8 mouse cellular contexts compared by ENCODE assay signal in genomic region chr11:11821387-11821975, GRCm38 (mm10). TPM values are rescaled to one million over a fixed set of nuclear protein-coding genes. Genes with fewer than 3 reads are reported as not detected.
DNase-seq lines count a peak whose midpoint lies in the region; ATAC-seq lines count a peak whose summit lies in the region.

No protein-coding gene starts in this region.

- no peaks in the 10 kb centered on the region for H3K36me3 ChIP-seq in kidney, embryonic 16.5 days (ENCODE audit: insufficient read depth, low read length)
- no peaks in the 10 kb centered on the region for H3K36me3 ChIP-seq in hindbrain, embryonic 10.5 days
- no peaks in the 10 kb centered on the region for H3K36me3 ChIP-seq in liver, embryonic 15.5 days (replicated peaks)
- H3K36me3 ChIP-seq in stomach, embryonic 15.5 days, result no peaks in the 10 kb centered on the region

- no peaks in the 10 kb centered on the region for H3K27me3 ChIP-seq in kidney, embryonic 16.5 days (ENCODE audit: insufficient read depth, low read length)
- H3K27me3 ChIP-seq in hindbrain, embryonic 10.5 days (ENCODE audit: insufficient read depth, poor library complexity, severe bottlenecking), result no peaks in the 10 kb centered on the region
- peaks cover 21% of the 10 kb centered on the region for H3K27me3 ChIP-seq in liver, embryonic 15.5 days
- no peaks in the 10 kb centered on the region for H3K27me3 ChIP-seq in stomach, embryonic 15.5 days (replicated peaks)

- no peaks in the 10 kb centered on the region for H3K9me3 ChIP-seq in kidney, embryonic 16.5 days (ENCODE audit: low read length)
- H3K9me3 ChIP-seq in hindbrain, embryonic 10.5 days, result no peaks in the 10 kb centered on the region
- H3K9me3 ChIP-seq in liver, embryonic 15.5 days (replicated peaks), result no peaks in the 10 kb centered on the region
- no peaks in the 10 kb centered on the region for H3K9me3 ChIP-seq in stomach, embryonic 15.5 days

- DNase-seq in kidney, adult 18-20 months, result no peak
- DNase-seq in embryo, embryonic 11.5 days (ENCODE audit: low read depth, low spot score), result peak; percentile 94
- peak; percentile 93 for DNase-seq in hindbrain, embryonic 10.5 days (ENCODE audit: low spot score)
- DNase-seq in cerebellum, adult 9-11 months, result no peak
- DNase-seq in cerebellum, adult 11-12 months, result no peak

- 7% methylated on average over 15 of the region's 16 CpGs for WGBS in kidney, embryonic 16.5 days
- 6% methylated on average over 16 of the region's 16 CpGs for WGBS in hindbrain, embryonic 10.5 days
- WGBS in liver, embryonic 15.5 days (ENCODE audit: insufficient replicate concordance), result 32% methylated on average over 16 of the region's 16 CpGs
- 14% methylated on average over 13 of the region's 16 CpGs for WGBS in stomach, embryonic 15.5 days

- H3K27ac ChIP-seq in kidney, embryonic 16.5 days (ENCODE audit: low read length), result peak overlapping the region; percentile 98
- peak overlapping the region; percentile 94 for H3K27ac ChIP-seq in hindbrain, embryonic 10.5 days
- peak overlapping the region; percentile 79 for H3K27ac ChIP-seq in liver, embryonic 15.5 days (replicated peaks)
- peak overlapping the region; percentile 96 for H3K27ac ChIP-seq in stomach, embryonic 15.5 days

- peak; percentile 86 for ATAC-seq in kidney, embryonic 16.5 days (ENCODE audit: low FRiP score, low TSS enrichment)
- no peak for ATAC-seq in liver, embryonic 15.5 days (ENCODE audit: insufficient read depth)
- ATAC-seq in stomach, embryonic 15.5 days (ENCODE audit: insufficient read depth, low FRiP score, low read depth), result peak; percentile 63; the same call in 1 of the 2 replicates

- H3K4me1 ChIP-seq in kidney, embryonic 16.5 days (ENCODE audit: insufficient read depth, low read length), result peaks cover 36% of the 10 kb centered on the region
- H3K4me1 ChIP-seq in hindbrain, embryonic 10.5 days (replicated peaks), result peaks cover 56% of the 10 kb centered on the region
- H3K4me1 ChIP-seq in liver, embryonic 15.5 days (replicated peaks), result peaks cover 59% of the 10 kb centered on the region
- peaks cover 42% of the 10 kb centered on the region for H3K4me1 ChIP-seq in stomach, embryonic 15.5 days

- H3K9ac ChIP-seq in kidney, embryonic 16.5 days (replicated peaks; ENCODE audit: low read length), result peak overlapping the region; percentile 63
- no peak overlapping the region; the same call in 1 of the 2 replicates for H3K9ac ChIP-seq in liver, embryonic 15.5 days
- no peak overlapping the region for H3K9ac ChIP-seq in stomach, embryonic 15.5 days

- H3K4me2 ChIP-seq in kidney, embryonic 16.5 days (replicated peaks; ENCODE audit: low read depth, low read length), result peak overlapping the region; percentile 26
- peak overlapping the region; percentile 34 for H3K4me2 ChIP-seq in liver, embryonic 15.5 days
- H3K4me2 ChIP-seq in stomach, embryonic 15.5 days, result 0 out of 2 replicates have a peak overlapping the region, but pooled peaks have one; percentile 24

- H3K4me3 ChIP-seq in kidney, embryonic 16.5 days (ENCODE audit: low read length), result no peak overlapping the region
- H3K4me3 ChIP-seq in hindbrain, embryonic 10.5 days, result peak overlapping the region; percentile 22; the same call in 1 of the 2 replicates
- no peak overlapping the region for H3K4me3 ChIP-seq in liver, embryonic 15.5 days (replicated peaks)
- no peak overlapping the region for H3K4me3 ChIP-seq in stomach, embryonic 15.5 days (replicated peaks)

RNA-seq across cellular contexts. Expression of gene Fignl1, which starts 12.7 kb away (rescaled TPM):
- polyA plus RNA-seq in kidney, embryonic 16.5 days (2015; fragmentation: Nextera tagmentation; extraction: Ambion mirVana), result 66.9 and 69.5 TPM in 2 replicates
- polyA plus RNA-seq in hindbrain, embryonic 10.5 days (2016; fragmentation: Nextera tagmentation; extraction: Ambion mirVana), result 67.8 and 105 TPM in 2 replicates
- 85.0 and 93.2 TPM in 2 replicates for polyA plus RNA-seq in liver, embryonic 15.5 days (2015; fragmentation: Nextera tagmentation; extraction: Ambion mirVana)
- 54.1 and 54.4 TPM in 2 replicates for polyA plus RNA-seq in stomach, embryonic 15.5 days (2015; fragmentation: Nextera tagmentation; extraction: Ambion mirVana)

Comparison
In these comparisons a context has a peak if more than half of its experiments do, and no peak if none do; other contexts are left out.
1. DNase-seq: peak in embryo, embryonic 11.5 days (single experiment) and hindbrain, embryonic 10.5 days (single experiment); none in kidney, adult 18-20 months (single experiment), cerebellum, adult 9-11 months (single experiment) and cerebellum, adult 11-12 months (single experiment).
2. Peak in every context shown above with its lines, with median percentiles within 50 percentile points of each other: H3K27ac ChIP-seq and H3K4me2 ChIP-seq.